ENCODE assay signal across 19 mouse cellular contexts in genomic region chr19:20623416-20623815, GRCm38 (mm10).
"Had no signal": no experiment of that assay in that cellular context is flagged by ENCODE, and none has a peak within 500 bp of the region (broad histone marks: within the 10 kb centered on the region; RNA-seq: fewer than 3 reads in every experiment).

No protein-coding gene starts in this region.

- H3K27ac ChIP-seq: intestine, embryonic 15.5 days; kidney, embryonic 15.5 days; limb, embryonic 10.5 days; limb, embryonic 13.5 days; liver, embryonic 12.5 days; liver, embryonic 15.5 days; midbrain, embryonic 15.5 days; neural tube, embryonic 13.5 days had no signal

- H3K9ac ChIP-seq: intestine, embryonic 15.5 days; kidney, embryonic 15.5 days; limb, embryonic 13.5 days; liver, embryonic 12.5 days; liver, embryonic 15.5 days; midbrain, embryonic 15.5 days; neural tube, embryonic 13.5 days had no signal

- H3K36me3 ChIP-seq: intestine, embryonic 15.5 days; kidney, embryonic 15.5 days; limb, embryonic 10.5 days; limb, embryonic 13.5 days; liver, embryonic 12.5 days; liver, embryonic 15.5 days; midbrain, embryonic 15.5 days; neural tube, embryonic 13.5 days had no signal

- H3K4me1 ChIP-seq: intestine, embryonic 15.5 days; kidney, embryonic 15.5 days; limb, embryonic 10.5 days; limb, embryonic 13.5 days; liver, embryonic 12.5 days; liver, embryonic 15.5 days; midbrain, embryonic 15.5 days; neural tube, embryonic 13.5 days had no signal

- ATAC-seq: intestine, embryonic 15.5 days; liver, embryonic 12.5 days; midbrain, embryonic 15.5 days had no signal

- DNase-seq: kidney, adult 11 months; kidney, adult 8-10 months; kidney, postnatal 10 days; kidney, postnatal 36 days; liver; lung, adult 18-20 months; lung, postnatal 14 days; lung, postnatal 4 days; thymus, postnatal 25 days had no signal

- H3K4me3 ChIP-seq: intestine, embryonic 15.5 days; kidney, embryonic 15.5 days; limb, embryonic 10.5 days; limb, embryonic 13.5 days; liver, embryonic 12.5 days; liver, embryonic 15.5 days; midbrain, embryonic 15.5 days; myocyte; neural tube, embryonic 13.5 days had no signal

- H3K9me3 ChIP-seq: intestine, embryonic 15.5 days; kidney, embryonic 15.5 days; limb, embryonic 10.5 days; limb, embryonic 13.5 days; liver, embryonic 12.5 days; liver, embryonic 15.5 days; midbrain, embryonic 15.5 days; neural tube, embryonic 13.5 days had no signal

- H3K4me2 ChIP-seq: intestine, embryonic 15.5 days; kidney, embryonic 15.5 days; limb, embryonic 13.5 days; liver, embryonic 12.5 days; liver, embryonic 15.5 days; midbrain, embryonic 11.5 days; midbrain, embryonic 15.5 days; neural tube, embryonic 13.5 days had no signal

- H3K27me3 ChIP-seq: intestine, embryonic 15.5 days; kidney, embryonic 15.5 days; limb, embryonic 13.5 days; liver, embryonic 12.5 days; liver, embryonic 15.5 days; midbrain, embryonic 15.5 days; neural tube, embryonic 13.5 days had no signal
